Mouse (Mus musculus): ENCODE measurements around the gene Wdr20. TPM values are rescaled to one million over a fixed set of nuclear protein-coding genes. Genes with fewer than 3 reads are reported as not detected.

Wdr20 gene
- total and polyA plus RNA-seq, 2 experiments from 2014 or later: 16.2 to 38.7 TPM

DNA sequence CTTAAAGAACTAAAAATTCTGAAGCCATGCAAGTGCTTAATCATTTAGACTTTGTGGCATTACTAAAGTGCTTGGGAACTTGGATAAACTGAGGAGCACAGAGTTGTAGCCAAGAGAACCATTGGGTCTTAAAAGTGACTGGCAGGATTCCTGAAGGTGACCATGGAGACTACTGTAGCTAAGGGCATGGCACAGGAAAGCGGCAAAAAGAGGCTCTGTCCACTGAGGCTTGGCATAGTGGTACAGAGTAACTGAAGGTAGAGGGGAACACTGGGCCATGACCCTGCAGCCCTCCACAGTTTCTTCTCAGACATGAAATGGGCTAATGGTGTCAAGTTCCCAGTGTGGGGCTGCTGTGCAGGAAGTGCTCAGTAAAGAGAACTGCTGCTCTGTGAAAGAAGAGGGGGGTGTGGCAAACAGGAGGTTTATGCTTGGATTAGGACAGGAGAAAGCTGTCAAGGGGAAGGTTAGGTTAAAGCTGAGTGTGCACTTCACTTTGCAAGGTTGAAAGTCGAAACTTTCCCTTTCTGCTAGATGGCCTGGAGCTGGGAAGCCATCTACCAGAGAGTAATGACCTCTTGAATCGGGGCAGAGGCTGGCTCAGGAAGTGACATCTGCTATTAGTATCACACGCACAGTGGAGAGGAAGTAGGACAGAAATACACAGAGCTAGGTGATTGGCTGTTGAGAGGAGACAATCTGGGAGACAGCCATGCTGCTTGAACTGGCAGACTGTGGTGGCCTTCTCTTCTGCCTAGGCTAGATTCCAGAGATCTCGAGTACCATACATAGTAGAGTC lies 38.1 kb downstream of the Wdr20 start:
- 79% methylated on average over 5 of the region's 5 CpGs for WGBS
- Histone ChIP-seq H3K4me2 (ENCODE audit: low read depth, low read length, poor library complexity, severe bottlenecking) (no peak overlapping the region), H3K9ac (replicated peaks; ENCODE audit: low read length, poor library complexity, severe bottlenecking) (no peak overlapping the region), H3K27ac (ENCODE audit: low read depth, low read length) (no peak overlapping the region), H3K4me1 (ENCODE audit: insufficient read depth, low read length) (no peaks in the 10 kb centered on the region), H3K9me3 (ENCODE audit: low read length) (no peaks in the 10 kb centered on the region), H3K4me3 (ENCODE audit: low read depth, low read length) (no peak overlapping the region), H3K36me3 (ENCODE audit: insufficient read depth, low read length) (peaks cover 8% of the 10 kb centered on the region), H3K27me3 (ENCODE audit: insufficient read depth, low read length) (no peaks in the 10 kb centered on the region)
- ATAC-seq (ENCODE audit: low FRiP score) (no peak), DNase-seq (ENCODE audit: low spot score) (peak; percentile 16)
- TF ChIP-seq CTCF (IDR thresholded peaks at IDR 0.05): no peak

DNA sequence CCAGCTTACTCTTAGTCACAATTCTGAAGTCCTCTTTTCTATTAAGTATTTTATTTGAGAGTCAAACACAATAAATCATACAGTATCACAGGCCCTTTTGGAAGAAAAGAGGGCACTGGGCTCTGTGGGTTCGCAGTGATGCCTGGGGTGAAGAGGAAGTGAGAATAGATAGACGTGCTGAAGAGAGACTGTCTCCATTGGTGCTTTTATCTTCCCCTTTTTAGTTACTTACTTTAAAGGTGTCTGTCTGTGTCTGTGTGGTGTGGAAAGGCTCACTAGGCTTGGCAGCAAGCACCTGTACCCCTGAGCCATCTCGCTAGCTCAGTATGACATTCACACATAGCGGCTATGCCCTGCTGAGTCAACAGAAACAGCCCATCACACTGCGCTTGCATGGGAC lies 40.1 kb downstream of the Wdr20 start:
- ATAC-seq (ENCODE audit: low FRiP score) (no peak), DNase-seq (ENCODE audit: low spot score) (no peak)
- Histone ChIP-seq H3K9ac (replicated peaks; ENCODE audit: low read length, poor library complexity, severe bottlenecking) (no peak overlapping the region), H3K9me3 (ENCODE audit: low read length) (no peaks in the 10 kb centered on the region), H3K4me2 (ENCODE audit: low read depth, low read length, poor library complexity, severe bottlenecking) (no peak overlapping the region), H3K4me1 (ENCODE audit: insufficient read depth, low read length) (no peaks in the 10 kb centered on the region), H3K27ac (ENCODE audit: low read depth, low read length) (no peak overlapping the region), H3K27me3 (ENCODE audit: insufficient read depth, low read length) (no peaks in the 10 kb centered on the region), H3K36me3 (ENCODE audit: insufficient read depth, low read length) (peaks cover 11% of the 10 kb centered on the region), H3K4me3 (ENCODE audit: low read depth, low read length) (no peak overlapping the region)
- no peak for TF ChIP-seq CTCF (IDR thresholded peaks at IDR 0.05)
- WGBS: 79% methylated on average over 5 of the region's 5 CpGs

DNA sequence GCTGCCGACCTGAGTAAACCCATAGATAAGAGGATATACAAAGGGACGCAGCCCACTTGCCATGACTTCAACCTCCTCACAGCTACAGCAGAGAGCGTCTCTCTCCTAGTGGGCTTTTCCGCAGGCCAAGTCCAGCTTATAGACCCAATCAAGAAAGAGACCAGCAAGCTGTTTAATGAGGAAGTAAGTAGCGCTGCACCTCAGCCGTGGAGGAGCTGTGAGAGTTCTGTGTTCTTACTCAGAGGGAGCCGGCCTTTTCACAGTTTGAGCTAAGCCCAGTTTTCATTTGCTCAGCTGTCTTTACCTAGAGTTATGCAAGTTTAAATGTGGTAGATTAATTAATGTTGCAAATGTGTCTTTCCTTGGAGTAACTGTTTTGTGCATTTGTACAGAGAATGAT lies 41.6 kb downstream of the Wdr20 start:
- no peak for TF ChIP-seq CTCF (IDR thresholded peaks at IDR 0.05)
- 81% methylated on average over 7 of the region's 7 CpGs for WGBS
- Histone ChIP-seq H3K27ac (ENCODE audit: low read depth, low read length) (no peak overlapping the region), H3K4me3 (ENCODE audit: low read depth, low read length) (no peak overlapping the region), H3K27me3 (ENCODE audit: insufficient read depth, low read length) (no peaks in the 10 kb centered on the region), H3K4me2 (ENCODE audit: low read depth, low read length, poor library complexity, severe bottlenecking) (no peak overlapping the region), H3K36me3 (ENCODE audit: insufficient read depth, low read length) (peaks cover 11% of the 10 kb centered on the region), H3K9ac (replicated peaks; ENCODE audit: low read length, poor library complexity, severe bottlenecking) (no peak overlapping the region), H3K4me1 (ENCODE audit: insufficient read depth, low read length) (no peaks in the 10 kb centered on the region), H3K9me3 (ENCODE audit: low read length) (no peaks in the 10 kb centered on the region)
- ATAC-seq (ENCODE audit: low FRiP score) (no peak), DNase-seq (ENCODE audit: low spot score) (no peak)

DNA sequence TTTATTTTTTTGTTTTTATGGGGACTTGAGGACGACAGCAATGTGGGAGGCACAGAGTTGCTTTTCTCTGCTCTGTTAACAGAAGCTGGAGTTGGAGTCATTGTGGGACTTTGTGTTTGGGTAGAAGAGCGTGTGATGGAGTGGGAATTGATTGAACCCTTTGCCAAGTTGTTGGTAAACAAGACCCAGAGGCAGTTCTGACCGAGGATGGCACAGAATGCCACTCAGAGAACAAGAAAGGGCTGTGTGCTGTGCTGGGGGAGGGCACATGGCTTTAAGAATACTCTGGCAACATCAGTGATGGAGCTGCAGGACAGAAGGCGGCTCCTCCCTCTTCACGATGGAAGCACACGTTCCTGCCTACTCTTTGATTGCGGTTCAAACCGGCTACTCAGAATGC lies 43.4 kb downstream of the Wdr20 start:
- DNase-seq (ENCODE audit: low spot score) (peak; percentile 77), ATAC-seq (ENCODE audit: low FRiP score) (peak; percentile 52; the same call in 1 of the 2 replicates)
- WGBS: 75% methylated on average over 8 of the region's 8 CpGs
- H3K4me3 ChIP-seq (ENCODE audit: low read depth, low read length): no peak overlapping the region
- no peaks in the 10 kb centered on the region for H3K9me3 ChIP-seq (ENCODE audit: low read length)
- no peak for TF ChIP-seq CTCF (IDR thresholded peaks at IDR 0.05)
- peaks cover 14% of the 10 kb centered on the region for H3K36me3 ChIP-seq (ENCODE audit: insufficient read depth, low read length)
- H3K9ac ChIP-seq (replicated peaks; ENCODE audit: low read length, poor library complexity, severe bottlenecking): no peak overlapping the region
- no peaks in the 10 kb centered on the region for H3K27me3 ChIP-seq (ENCODE audit: insufficient read depth, low read length)
- H3K4me2 ChIP-seq (ENCODE audit: low read depth, low read length, poor library complexity, severe bottlenecking): no peak overlapping the region
- H3K4me1 ChIP-seq (ENCODE audit: insufficient read depth, low read length): no peaks in the 10 kb centered on the region
- H3K27ac ChIP-seq (ENCODE audit: low read depth, low read length): no peak overlapping the region

DNA sequence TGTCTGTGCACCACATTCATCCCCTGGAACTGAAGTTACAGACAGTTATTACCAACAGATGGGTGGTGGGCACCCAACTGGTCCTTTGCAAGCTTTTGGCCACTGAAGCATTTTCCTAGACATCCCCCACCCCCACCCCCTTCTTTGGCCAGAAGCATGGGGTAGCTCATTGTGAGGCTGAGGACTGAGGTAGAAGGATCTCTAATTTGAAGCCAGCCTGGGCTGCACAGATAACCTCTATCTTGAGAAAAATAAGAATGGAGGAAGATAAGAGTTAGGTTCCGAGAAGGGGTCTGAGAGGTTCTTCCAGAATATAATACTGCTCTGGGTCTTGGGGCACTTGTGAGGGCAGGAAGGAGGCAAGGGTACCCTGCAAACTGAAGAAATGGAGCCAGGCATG lies 44.5 kb downstream of the Wdr20 start:
- Histone ChIP-seq H3K27ac (ENCODE audit: low read depth, low read length) (no peak overlapping the region), H3K9me3 (ENCODE audit: low read length) (no peaks in the 10 kb centered on the region), H3K4me3 (ENCODE audit: low read depth, low read length) (no peak overlapping the region), H3K9ac (replicated peaks; ENCODE audit: low read length, poor library complexity, severe bottlenecking) (no peak overlapping the region), H3K27me3 (ENCODE audit: insufficient read depth, low read length) (no peaks in the 10 kb centered on the region), H3K4me1 (ENCODE audit: insufficient read depth, low read length) (no peaks in the 10 kb centered on the region), H3K4me2 (ENCODE audit: low read depth, low read length, poor library complexity, severe bottlenecking) (no peak overlapping the region), H3K36me3 (ENCODE audit: insufficient read depth, low read length) (peaks cover 19% of the 10 kb centered on the region)
- no peak for TF ChIP-seq CTCF (IDR thresholded peaks at IDR 0.05)
- ATAC-seq (ENCODE audit: low FRiP score): no peak
- DNase-seq (ENCODE audit: low spot score): no peak
- 96% methylated on average over 1 of the region's 1 CpGs for WGBS

DNA sequence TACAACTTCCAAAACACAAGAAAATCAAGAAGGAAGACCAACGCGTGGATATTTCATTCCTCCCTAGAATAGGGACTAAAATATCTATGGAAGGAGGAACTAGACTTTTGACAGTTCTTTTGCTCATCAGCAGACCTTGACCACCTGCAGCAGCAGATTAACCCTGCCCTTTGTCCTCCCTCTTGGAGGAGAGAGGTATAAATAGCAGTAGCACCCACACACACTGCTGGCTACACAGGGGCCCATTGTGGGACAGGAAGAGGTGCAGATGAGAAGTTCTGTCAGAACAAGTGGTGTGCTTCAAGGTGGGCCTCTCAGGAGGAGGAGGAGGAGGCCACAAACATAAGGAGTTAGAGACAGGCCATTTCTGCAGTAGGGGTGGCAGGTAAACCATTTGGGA lies 46.5 kb downstream of the Wdr20 start:
- 92% methylated on average over 2 of the region's 2 CpGs for WGBS
- peaks cover 19% of the 10 kb centered on the region for H3K36me3 ChIP-seq (ENCODE audit: insufficient read depth, low read length)
- no peaks in the 10 kb centered on the region for H3K27me3 ChIP-seq (ENCODE audit: insufficient read depth, low read length)
- H3K4me1 ChIP-seq (ENCODE audit: insufficient read depth, low read length): no peaks in the 10 kb centered on the region
- DNase-seq (ENCODE audit: low spot score): no peak
- H3K4me2 ChIP-seq (ENCODE audit: low read depth, low read length, poor library complexity, severe bottlenecking): no peak overlapping the region
- ATAC-seq (ENCODE audit: low FRiP score): no peak
- H3K4me3 ChIP-seq (ENCODE audit: low read depth, low read length): no peak overlapping the region
- no peaks in the 10 kb centered on the region for H3K9me3 ChIP-seq (ENCODE audit: low read length)
- TF ChIP-seq CTCF (IDR thresholded peaks at IDR 0.05): no peak
- H3K9ac ChIP-seq (replicated peaks; ENCODE audit: low read length, poor library complexity, severe bottlenecking): no peak overlapping the region
- H3K27ac ChIP-seq (ENCODE audit: low read depth, low read length): no peak overlapping the region
